10 mouse cellular contexts compared by ENCODE assay signal in genomic region chr14:40949047-40949446, GRCm38 (mm10). TPM values are rescaled to one million over a fixed set of nuclear protein-coding genes. Genes with fewer than 3 reads are reported as not detected.
DNase-seq lines count a peak whose midpoint lies in the region; ATAC-seq lines count a peak whose summit lies in the region.
"Had no signal": no experiment of that assay in that cellular context is flagged by ENCODE, and none has a peak within 500 bp of the region (broad histone marks: within the 10 kb centered on the region; RNA-seq: fewer than 3 reads in every experiment).

No protein-coding gene starts in this region.

- H3K27ac ChIP-seq in heart, embryonic 15.5 days, result peak overlapping the region; percentile 63
- 0 out of 2 replicates have a peak overlapping the region, but pooled peaks have one; percentile 10 for H3K27ac ChIP-seq in midbrain, embryonic 15.5 days
- H3K27ac ChIP-seq in midbrain, embryonic 11.5 days (ENCODE audit: low read depth, low read length), result no peak overlapping the region
- peak overlapping the region; percentile 69 for H3K27ac ChIP-seq in hindbrain, embryonic 13.5 days
- peak overlapping the region; percentile 90 for H3K27ac ChIP-seq in stomach, embryonic 15.5 days
- H3K27ac ChIP-seq: neural tube, embryonic 12.5 days had no signal

- DNase-seq in heart, postnatal 4 days, result no peak
- no peak for DNase-seq in midbrain, embryonic 11.5 days (ENCODE audit: low spot score, missing footprints)
- DNase-seq in adrenal gland, postnatal 25 days, result no peak
- DNase-seq: adrenal gland, postnatal 14 days had no signal

- no peaks in the 10 kb centered on the region for H3K9me3 ChIP-seq in heart, embryonic 15.5 days (replicated peaks)
- no peaks in the 10 kb centered on the region for H3K9me3 ChIP-seq in midbrain, embryonic 15.5 days
- H3K9me3 ChIP-seq in midbrain, embryonic 11.5 days (ENCODE audit: control insufficient read depth, low read length), result no peaks in the 10 kb centered on the region; the same call in 1 of the 2 replicates
- no peaks in the 10 kb centered on the region for H3K9me3 ChIP-seq in hindbrain, embryonic 13.5 days
- no peaks in the 10 kb centered on the region for H3K9me3 ChIP-seq in stomach, embryonic 15.5 days
- H3K9me3 ChIP-seq: neural tube, embryonic 12.5 days had no signal

- no peak overlapping the region for H3K9ac ChIP-seq in heart, embryonic 15.5 days
- no peak overlapping the region for H3K9ac ChIP-seq in midbrain, embryonic 15.5 days
- H3K9ac ChIP-seq in midbrain, embryonic 11.5 days (ENCODE audit: low read length), result no peak overlapping the region
- H3K9ac ChIP-seq in hindbrain, embryonic 13.5 days, result no peak overlapping the region
- H3K9ac ChIP-seq in stomach, embryonic 15.5 days, result no peak overlapping the region
- H3K9ac ChIP-seq: neural tube, embryonic 12.5 days had no signal

- H3K4me1 ChIP-seq in heart, embryonic 15.5 days (replicated peaks), result peaks cover 44% of the 10 kb centered on the region
- H3K4me1 ChIP-seq in midbrain, embryonic 15.5 days, result peaks cover 23% of the 10 kb centered on the region
- H3K4me1 ChIP-seq in midbrain, embryonic 11.5 days (ENCODE audit: control insufficient read depth, insufficient read depth, low read length), result peaks cover 2% of the 10 kb centered on the region; the same call in 1 of the 2 replicates
- peaks cover 47% of the 10 kb centered on the region for H3K4me1 ChIP-seq in hindbrain, embryonic 13.5 days (replicated peaks)
- peaks cover 34% of the 10 kb centered on the region for H3K4me1 ChIP-seq in stomach, embryonic 15.5 days

- H3K4me3 ChIP-seq in heart, embryonic 15.5 days, result no peak overlapping the region
- H3K4me3 ChIP-seq in midbrain, embryonic 15.5 days, result no peak overlapping the region
- no peak overlapping the region for H3K4me3 ChIP-seq in midbrain, embryonic 11.5 days (ENCODE audit: low read depth, low read length)
- no peak overlapping the region for H3K4me3 ChIP-seq in hindbrain, embryonic 13.5 days
- H3K4me3 ChIP-seq in stomach, embryonic 15.5 days (replicated peaks), result no peak overlapping the region
- H3K4me3 ChIP-seq: neural tube, embryonic 12.5 days had no signal

- H3K27me3 ChIP-seq in heart, embryonic 15.5 days, result no peaks in the 10 kb centered on the region
- H3K27me3 ChIP-seq in midbrain, embryonic 15.5 days (replicated peaks), result no peaks in the 10 kb centered on the region
- H3K27me3 ChIP-seq in midbrain, embryonic 11.5 days (ENCODE audit: control insufficient read depth, insufficient read depth, low read length), result no peaks in the 10 kb centered on the region
- no peaks in the 10 kb centered on the region for H3K27me3 ChIP-seq in hindbrain, embryonic 13.5 days
- no peaks in the 10 kb centered on the region for H3K27me3 ChIP-seq in stomach, embryonic 15.5 days (replicated peaks)
- H3K27me3 ChIP-seq: neural tube, embryonic 12.5 days had no signal

- no peak for ATAC-seq in heart, embryonic 15.5 days (replicated peaks; ENCODE audit: insufficient number of reproducible peaks, insufficient read depth, low FRiP score, low read depth)
- peak; percentile 45; the same call in 1 of the 2 replicates for ATAC-seq in midbrain, embryonic 15.5 days (replicated peaks)
- ATAC-seq in midbrain, embryonic 11.5 days (ENCODE audit: low FRiP score), result no peak
- ATAC-seq in hindbrain, embryonic 13.5 days (ENCODE audit: low FRiP score), result no peak
- no peak for ATAC-seq in stomach, embryonic 15.5 days (ENCODE audit: insufficient read depth, low FRiP score, low read depth)
- no peak for ATAC-seq in activated CD4-positive, CD25-positive, alpha-beta regulatory T cell, adult 4 months

- H3K4me2 ChIP-seq in heart, embryonic 15.5 days, result no peak overlapping the region
- H3K4me2 ChIP-seq in midbrain, embryonic 15.5 days, result no peak overlapping the region
- H3K4me2 ChIP-seq in midbrain, embryonic 11.5 days, result no peak overlapping the region
- H3K4me2 ChIP-seq in hindbrain, embryonic 13.5 days, result no peak overlapping the region
- H3K4me2 ChIP-seq in stomach, embryonic 15.5 days, result no peak overlapping the region
- H3K4me2 ChIP-seq: neural tube, embryonic 12.5 days had no signal

- 66% methylated on average over 3 of the region's 3 CpGs for WGBS in heart, embryonic 15.5 days
- 42% methylated on average over 3 of the region's 3 CpGs for WGBS in midbrain, embryonic 15.5 days
- WGBS in midbrain, embryonic 11.5 days, result 41% methylated on average over 3 of the region's 3 CpGs
- WGBS in hindbrain, embryonic 13.5 days, result 49% methylated on average over 3 of the region's 3 CpGs
- 66% methylated on average over 3 of the region's 3 CpGs for WGBS in stomach, embryonic 15.5 days

- no peaks in the 10 kb centered on the region for H3K36me3 ChIP-seq in heart, embryonic 15.5 days
- no peaks in the 10 kb centered on the region for H3K36me3 ChIP-seq in midbrain, embryonic 15.5 days (replicated peaks)
- peaks cover 7% of the 10 kb centered on the region for H3K36me3 ChIP-seq in midbrain, embryonic 11.5 days (ENCODE audit: control insufficient read depth, insufficient read depth, low read length)
- peaks cover 18% of the 10 kb centered on the region; the same call in 1 of the 2 replicates for H3K36me3 ChIP-seq in hindbrain, embryonic 13.5 days
- H3K36me3 ChIP-seq in stomach, embryonic 15.5 days, result no peaks in the 10 kb centered on the region; the same call in 1 of the 2 replicates

RNA-seq across cellular contexts. Expression of gene Tspan14, which starts 17.6 kb away (rescaled TPM):
- polyA plus RNA-seq in heart, embryonic 15.5 days (2015; fragmentation: Nextera tagmentation; extraction: Ambion mirVana), result 32.7 and 50.9 TPM in 2 replicates
- total RNA-seq in heart, postnatal 4 days (2021), result 10 to 100 TPM; 25.9 to 28.6 TPM
- 68.9 and 75.2 TPM in 2 replicates for polyA plus RNA-seq in midbrain, embryonic 15.5 days (2015; fragmentation: Nextera tagmentation; extraction: Ambion mirVana)
- 99.5 and 101 TPM in 2 replicates for polyA plus RNA-seq in midbrain, embryonic 11.5 days (2014; fragmentation: Nextera tagmentation; extraction: Ambion mirVana)
- polyA plus RNA-seq in hindbrain, embryonic 13.5 days (2015; fragmentation: Nextera tagmentation; extraction: Ambion mirVana), result 76.4 and 77.0 TPM in 2 replicates
- polyA plus RNA-seq in stomach, embryonic 15.5 days (2015; fragmentation: Nextera tagmentation; extraction: Ambion mirVana), result 67.5 and 72.3 TPM in 2 replicates
- total RNA-seq in adrenal gland, postnatal 25 days (2021), result 24.7 and 31.1 TPM in 2 replicates
- 10 to 100 TPM; 56.8 to 58.3 TPM for polyA plus RNA-seq in activated CD4-positive, CD25-positive, alpha-beta regulatory T cell, adult 4 months (2017; shearing (Covaris generic))

RNA-seq across cellular contexts. Expression of gene Sh2d4b, which starts 56.0 kb away (rescaled TPM):
- polyA plus RNA-seq in heart, embryonic 15.5 days (2015; fragmentation: Nextera tagmentation; extraction: Ambion mirVana), result 0.69 and 4.3 TPM in 2 replicates
- total RNA-seq in heart, postnatal 4 days (2021), result 1 to 10 TPM; 1.5 to 1.6 TPM
- polyA plus RNA-seq in midbrain, embryonic 15.5 days (2015; fragmentation: Nextera tagmentation; extraction: Ambion mirVana), result 1.1 and 1.7 TPM in 2 replicates
- polyA plus RNA-seq in midbrain, embryonic 11.5 days (2014; fragmentation: Nextera tagmentation; extraction: Ambion mirVana), result 0.76 and 0.78 TPM in 2 replicates
- polyA plus RNA-seq in hindbrain, embryonic 13.5 days (2015; fragmentation: Nextera tagmentation; extraction: Ambion mirVana), result 1.1 and 1.9 TPM in 2 replicates
- 0.39 and 0.57 TPM in 2 replicates for polyA plus RNA-seq in stomach, embryonic 15.5 days (2015; fragmentation: Nextera tagmentation; extraction: Ambion mirVana)
- 1.4 and 1.5 TPM in 2 replicates for total RNA-seq in adrenal gland, postnatal 25 days (2021)
- polyA plus RNA-seq in activated CD4-positive, CD25-positive, alpha-beta regulatory T cell, adult 4 months (2017; shearing (Covaris generic)), result not detected
